Mouse (Mus musculus): Measurements from ENCODE around the gene Snrpf.
"Not testable (repeated sequence)": the region's sequence is repeated elsewhere in the genome, so short reads cannot be mapped to it uniquely, and the experiment has no call there.

Gene Snrpf

DNA sequence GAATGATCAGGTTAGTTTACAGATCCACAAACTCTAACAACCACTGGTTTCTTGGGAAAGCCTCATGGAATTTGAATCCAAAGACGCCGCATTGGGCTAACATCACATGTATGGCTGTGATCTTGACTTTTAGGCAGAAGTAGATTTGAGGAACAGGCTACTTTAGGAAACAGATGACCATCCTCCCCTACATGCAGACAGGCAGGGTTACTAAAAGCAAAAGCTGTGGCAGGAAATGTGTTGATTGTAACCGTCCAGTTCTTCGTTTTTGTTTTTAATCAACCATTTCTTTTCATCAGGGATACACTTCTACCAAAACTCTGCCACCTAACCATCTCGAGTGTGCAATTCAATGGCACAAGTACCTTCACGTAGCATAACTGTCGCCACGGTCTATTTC is 13.5 kb downstream of the Snrpf start:
- no peak for DNase-seq (ENCODE audit: low spot score)

DNA sequence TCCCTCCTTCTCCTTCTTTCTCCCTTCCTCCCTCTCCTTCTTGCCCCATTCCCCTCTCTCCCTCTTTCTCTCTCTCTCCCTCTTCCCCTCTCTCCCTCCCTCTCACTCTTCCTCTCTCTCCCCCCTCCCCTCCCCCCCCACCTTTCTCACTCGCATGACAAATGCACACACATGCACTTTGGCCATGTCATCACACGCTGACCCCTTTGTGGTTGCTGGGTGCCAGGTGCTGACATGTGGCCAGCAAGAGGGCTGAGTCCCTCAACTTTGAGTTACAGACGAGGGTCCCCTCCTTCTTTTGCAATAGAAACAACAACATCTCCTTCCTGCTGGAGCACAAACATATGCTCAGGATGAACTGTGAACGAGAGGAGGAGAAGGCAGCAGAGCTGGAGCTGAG is 14.5 kb downstream of the Snrpf start:
- no peak for DNase-seq (ENCODE audit: low spot score)

DNA sequence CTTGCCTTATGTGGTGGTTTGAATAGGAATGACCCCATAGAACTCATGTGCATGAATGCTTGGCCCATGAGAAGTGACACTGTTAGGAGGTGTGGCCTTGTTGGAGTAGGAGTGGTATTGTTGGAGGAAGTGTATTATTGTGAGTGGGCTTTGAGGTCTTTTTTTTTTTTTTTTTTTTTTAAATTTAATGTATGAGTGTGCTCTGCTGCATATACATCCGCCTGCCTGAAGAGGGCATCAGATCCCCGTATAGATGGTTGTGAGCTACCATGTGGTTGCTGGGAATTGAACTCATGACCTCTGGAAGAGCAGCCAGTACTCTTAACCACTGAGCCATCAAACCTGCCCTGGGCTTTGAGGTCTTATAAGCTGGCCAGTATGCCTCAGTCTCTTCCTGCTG is 17.3 kb downstream of the Snrpf start:
- no peak for DNase-seq (ENCODE audit: low spot score)

DNA sequence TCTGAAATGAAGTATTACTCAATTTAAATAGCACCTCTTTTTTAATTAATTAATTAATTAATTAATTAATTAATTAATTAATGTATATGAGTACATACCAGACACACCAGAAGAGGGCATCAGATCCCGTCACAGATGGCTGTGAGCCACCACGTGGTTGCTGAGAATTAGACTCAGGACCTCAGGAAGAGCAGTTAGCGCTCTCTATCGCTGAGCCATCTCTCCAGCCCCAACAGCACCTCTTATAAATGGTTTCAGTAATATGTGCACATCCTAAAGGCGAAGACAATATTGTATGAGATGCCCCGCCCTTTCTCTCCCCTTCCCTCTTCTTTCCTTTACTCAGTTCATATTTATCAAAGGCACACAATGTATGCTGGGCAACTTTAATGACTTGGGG is 20.8 kb downstream of the Snrpf start:
- no peak for DNase-seq (ENCODE audit: low spot score)

DNA sequence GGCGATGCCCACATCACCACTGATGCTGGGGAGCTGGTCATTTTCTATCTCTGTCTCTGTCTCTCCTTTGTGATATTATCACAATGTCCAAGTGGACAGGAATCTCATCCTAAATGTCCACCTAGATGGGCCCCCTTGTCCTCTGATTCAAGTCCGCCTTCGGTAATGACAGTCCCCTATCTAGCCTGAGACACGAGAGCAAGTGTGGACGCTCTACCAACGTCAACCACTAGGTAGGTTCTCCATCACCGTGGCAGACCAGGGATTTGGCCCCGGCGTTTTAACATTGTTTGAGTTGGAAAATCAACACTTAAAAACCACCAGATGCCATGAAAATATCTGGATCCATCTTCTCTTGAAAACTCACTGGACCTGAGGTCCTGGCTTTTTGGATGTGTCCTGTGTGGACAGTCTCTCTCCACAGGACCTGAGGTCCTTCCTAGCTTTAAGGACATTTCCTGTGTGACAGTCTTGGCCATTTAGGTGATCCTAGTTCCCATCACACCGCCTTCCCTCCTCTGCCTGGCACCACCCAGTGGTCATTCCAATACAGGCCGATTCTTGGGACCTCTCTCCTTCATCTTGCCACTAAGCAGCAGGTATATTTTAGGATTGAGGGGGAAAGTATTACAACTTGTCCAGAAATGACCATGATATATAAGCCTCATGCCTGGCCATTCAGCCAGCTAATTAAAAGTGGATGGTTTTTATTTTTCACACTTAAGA is 21.5 kb downstream of the Snrpf start:
- DNase-seq (ENCODE audit: low spot score): no peak

DNA sequence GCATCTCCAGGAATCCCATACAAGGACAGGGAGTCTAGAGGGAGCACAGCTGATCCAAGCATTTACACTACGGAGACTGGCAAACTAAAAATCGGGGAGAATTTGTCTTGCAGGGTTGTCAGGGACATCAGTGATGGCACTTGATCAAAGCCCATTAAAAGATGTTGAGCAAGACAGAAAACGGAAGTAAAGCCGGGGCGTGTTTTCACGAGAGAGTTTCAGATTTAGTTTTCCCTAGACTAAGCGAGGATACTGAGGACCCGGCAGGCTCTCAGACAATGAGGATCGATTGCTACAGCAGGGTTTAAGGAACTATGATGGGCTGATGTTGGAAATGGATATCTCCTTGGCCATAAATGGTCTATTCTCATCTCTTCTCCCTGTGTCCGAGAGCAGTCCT is 22.4 kb downstream of the Snrpf start:
- DNase-seq (ENCODE audit: low spot score): no peak

DNA sequence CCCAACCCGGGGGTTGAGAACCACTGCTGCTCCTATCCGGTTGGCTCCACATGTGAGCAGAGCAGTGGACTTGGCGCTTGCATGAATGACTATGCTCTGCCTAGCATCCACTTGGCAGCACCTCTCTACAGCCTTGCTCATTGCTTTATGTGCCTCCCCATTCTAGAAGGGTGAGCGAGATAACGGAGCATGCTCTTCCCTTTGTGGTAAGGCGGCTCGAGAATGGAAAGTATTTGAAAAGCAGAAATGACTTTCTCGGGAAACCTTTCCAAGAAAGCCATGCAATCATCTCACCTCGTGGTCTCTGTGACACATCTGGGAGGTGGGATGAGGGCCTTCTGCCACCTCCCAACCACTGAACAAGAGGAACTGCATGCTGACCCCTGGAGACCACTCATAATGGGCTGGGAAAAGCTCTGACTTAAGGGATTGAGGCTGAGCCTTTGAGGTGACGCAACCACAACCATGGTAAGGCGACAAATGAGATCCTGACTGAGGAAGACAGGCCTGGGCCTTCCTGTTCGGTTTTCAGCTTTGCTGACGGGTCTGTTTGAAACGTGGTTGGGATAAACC is 24.9 kb downstream of the Snrpf start:
- no peak for DNase-seq (ENCODE audit: low spot score)

DNA sequence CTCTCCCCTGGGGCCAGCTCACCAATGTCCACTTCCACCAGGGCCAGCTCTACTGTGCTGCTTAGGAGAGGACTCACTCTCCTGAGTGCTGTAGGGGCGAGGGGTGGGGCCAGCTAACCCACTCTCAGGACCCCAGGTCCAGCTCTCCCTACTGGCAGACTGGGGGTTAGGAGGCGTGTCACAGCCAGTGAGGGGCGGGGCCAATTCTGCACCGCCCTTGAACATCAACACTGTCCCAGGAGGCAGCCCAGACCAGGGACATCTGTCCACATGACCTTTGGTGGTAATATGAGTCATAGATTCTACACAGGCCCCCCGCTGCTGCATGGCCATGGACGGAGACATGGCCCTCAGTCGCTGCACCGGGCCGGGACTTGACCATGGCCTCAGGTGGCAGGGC is 29.7 kb downstream of the Snrpf start:
- DNase-seq (ENCODE audit: low spot score): no peak

DNA sequence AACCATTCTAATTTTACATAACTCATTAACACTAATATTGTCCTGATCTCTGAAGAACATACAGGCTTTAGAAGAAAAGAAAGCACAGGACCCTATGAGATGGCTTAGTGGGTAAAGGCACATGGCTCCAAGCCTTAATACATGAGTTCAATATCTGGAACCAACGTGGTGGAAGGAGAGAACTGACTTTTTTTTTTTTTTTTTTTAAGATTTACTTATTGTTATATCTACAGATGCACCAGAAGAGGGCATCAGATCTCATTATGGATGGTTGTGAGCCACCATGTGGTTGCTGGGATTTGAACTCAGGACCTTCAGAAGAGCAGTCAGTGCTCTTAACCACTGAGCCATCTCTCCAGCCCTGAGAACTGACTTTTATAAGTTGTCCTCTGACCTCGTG is 31.5 kb downstream of the Snrpf start:
- not testable (repeated sequence) for DNase-seq (ENCODE audit: low spot score)

DNA sequence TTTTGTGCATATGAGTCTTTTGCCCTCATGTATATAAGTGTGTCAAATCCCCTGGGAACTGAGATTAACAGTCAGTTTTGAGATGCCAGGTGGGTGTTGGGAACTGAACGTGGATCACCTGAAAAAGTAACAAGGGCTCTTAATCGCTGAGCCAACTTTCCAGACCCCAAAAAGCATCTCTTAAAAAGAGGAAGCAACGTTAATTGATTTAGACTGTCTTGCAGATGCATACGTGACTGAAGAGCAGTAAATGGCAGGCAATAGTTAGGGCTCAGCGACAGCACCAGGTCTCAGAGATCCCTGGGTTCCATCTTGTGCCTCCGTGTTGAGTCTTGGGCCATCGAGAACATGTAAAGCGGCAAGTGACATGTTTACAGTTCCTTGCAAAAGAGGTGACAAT is 36.9 kb downstream of the Snrpf start:
- no peak for DNase-seq (ENCODE audit: low spot score)

DNA sequence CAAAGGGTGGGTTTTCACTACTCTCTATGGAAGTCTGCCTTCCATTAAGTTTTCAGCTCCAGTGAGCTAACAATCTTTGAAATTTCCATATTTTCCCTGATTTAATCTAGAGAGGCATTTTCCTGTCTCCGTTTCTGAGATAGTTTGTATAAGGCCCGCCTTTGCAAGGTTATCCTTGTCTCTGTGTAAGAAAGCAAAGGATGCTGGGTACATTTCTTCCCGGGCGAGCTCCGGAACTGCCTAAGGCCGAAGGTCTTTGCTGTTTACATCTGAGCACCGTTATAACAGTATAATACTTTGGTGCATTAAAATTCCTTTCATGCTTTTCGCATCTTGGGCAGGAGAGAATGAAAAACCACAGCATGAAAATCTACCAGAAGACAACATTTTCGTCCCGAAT is 39.7 kb downstream of the Snrpf start:
- no peak for DNase-seq (ENCODE audit: low spot score)

DNA sequence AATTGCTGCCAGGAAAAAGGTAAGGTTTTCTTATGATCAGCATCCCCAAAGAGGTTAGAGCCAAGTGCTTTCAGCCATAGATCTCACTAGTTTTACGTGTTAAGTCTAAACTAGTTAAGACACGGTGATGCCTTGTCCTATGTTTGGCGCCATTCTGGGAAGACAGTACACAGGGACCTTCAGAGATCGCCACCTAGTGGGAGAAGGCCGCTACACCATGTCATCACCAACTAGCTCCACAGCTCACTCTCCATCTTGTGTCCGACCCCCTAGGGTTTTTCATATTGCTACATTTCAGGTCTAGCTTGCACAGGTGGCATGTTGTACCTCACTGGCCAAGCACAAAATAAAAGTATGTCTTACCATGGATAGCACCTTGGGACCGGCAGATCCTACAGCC is 40.5 kb downstream of the Snrpf start:
- DNase-seq (ENCODE audit: low spot score): peak; percentile 68

DNA sequence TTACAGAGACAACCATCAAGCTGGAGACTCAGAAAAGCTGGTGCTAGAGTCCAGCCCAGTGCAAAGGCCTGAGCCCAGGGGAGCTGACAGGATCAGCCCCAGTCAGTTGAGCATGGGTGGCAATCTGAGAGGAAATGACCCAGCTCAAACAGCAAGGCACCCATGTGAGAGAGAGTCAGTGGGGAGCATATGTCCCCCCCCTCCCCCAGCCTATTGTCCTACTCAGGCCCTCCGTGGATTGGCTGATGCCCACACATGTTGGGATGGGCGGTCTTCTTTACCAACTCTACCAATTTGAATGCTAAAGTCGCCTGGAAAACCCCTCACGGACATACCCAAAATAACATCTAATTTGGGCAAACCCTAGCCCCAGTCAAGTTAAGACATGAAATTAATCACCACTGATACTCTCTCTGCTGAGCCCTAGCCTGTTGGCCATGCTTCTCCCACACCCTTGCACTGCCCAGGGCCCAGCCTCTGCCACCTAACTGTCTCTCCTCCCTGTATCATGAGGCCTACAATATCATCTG is 41.7 kb downstream of the Snrpf start:
- DNase-seq (ENCODE audit: low spot score): no peak

DNA sequence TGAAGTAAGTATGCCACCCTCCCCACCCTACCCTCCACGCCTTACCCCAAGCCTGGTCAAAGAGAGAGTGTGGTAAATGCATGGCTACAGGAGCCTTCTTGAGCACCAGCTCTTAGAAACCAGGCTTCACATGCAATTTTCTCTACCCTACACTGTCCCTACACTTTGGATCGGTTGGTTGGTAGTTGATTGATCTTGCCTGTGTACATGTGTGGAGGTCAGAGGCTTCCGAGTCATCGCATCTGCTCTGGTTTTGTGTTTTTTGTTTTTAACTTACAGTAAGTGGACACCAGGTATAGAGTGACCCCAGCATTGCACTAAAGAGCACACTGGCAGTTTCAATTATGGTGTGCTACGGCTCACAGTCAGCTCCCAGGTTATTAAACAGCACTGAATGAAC is 45.3 kb downstream of the Snrpf start:
- DNase-seq (ENCODE audit: low spot score): no peak

DNA sequence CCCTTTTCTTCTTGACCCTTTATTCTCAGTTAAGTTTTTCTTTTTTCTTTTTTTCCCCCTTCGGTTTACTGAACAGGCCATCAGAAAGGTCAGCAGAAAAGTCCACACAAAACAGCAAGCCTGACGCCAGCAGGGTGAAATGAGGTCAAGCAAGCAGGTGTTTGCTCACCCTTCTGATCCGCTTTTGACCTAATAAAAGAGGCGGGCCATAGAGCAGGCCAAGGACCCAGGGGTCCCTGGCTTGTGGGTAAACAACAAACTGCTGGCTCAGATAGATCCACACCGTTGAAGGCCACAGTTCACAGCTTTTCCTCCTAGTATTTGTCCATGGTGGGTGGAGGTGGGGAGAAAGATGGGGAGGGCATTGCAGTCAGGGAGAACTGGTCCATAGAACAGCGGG is 46.3 kb downstream of the Snrpf start:
- DNase-seq (ENCODE audit: low spot score): no peak

DNA sequence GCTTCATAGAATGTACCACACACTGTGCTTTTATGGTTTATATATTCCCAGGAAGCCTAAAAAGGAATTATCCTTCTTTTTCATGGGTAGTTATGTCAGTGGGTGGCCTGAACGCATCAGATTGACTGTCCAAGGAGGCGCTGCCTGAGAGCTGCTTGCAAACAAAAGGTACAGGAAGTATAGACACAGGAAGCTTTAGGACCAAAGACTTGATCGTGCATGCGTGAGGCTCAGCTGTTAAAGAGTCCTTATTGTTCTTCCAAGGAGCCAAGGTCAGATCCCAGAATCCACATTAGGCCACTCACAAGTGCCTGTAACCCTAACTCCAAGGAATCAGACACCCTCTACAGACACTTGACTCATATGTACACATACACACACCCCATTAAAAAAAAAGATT is 47.1 kb downstream of the Snrpf start:
- no peak for DNase-seq (ENCODE audit: low spot score)

DNA sequence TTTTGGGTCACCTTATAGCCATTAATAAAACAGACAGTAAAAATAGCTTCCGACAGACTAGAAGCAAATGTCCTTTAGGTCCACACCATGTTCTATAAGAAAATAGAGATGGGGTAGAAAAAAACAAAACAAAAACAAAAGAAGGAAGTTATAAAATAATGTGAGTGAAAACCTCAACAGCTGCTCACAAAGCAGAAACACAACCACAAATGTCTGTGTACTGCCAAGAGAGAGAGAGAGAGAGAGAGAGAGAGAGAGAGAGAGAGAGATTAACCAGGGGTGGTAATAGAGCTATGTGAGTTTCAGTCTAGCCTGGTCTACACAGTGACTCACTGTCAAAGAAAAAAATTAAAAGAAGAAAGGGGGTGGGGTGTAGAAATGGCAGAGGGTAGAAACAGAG is 47.9 kb downstream of the Snrpf start:
- DNase-seq (ENCODE audit: low spot score): no peak

DNA sequence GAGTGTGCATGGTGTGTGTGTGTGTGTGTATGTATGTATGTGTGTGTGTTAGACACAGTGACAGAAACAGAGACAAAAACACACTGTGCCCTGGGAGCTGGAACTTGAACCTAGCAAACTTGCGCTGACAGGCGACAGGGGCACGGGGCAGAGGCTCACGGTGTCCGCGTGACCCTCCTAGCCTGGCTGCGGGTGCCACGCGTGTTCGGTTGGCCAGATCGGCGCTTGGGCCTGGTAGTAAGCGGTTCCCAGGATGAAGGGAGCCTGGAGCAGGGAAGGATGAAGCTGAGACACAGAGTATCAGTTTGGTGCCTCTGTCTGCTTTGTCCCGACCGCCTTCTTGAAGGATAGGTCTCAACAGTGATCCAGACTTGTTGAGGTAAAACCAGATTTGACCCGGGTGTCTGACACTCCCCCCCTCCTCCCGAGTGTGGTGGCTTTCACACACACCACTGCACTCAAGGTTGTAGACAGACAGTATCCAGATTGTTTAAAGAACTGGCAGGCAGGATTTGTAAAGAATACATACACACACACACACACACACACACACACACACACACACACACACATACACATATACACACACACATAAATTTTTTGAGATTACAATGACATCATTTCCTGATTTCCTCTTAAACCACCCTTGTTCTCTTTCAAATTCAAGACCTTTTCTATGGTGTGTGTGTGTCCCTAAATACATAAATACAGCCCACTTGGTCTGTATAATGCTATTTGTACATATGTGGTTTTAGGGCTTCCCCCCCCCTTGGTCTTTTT is 48.9 kb downstream of the Snrpf start, which contains the start of gene Ccdc38:
TSS of gene Ccdc38 (plus strand) at position 202 of the 780 bp plus-strand sequence.
- peak; percentile 12 for DNase-seq (ENCODE audit: low spot score)

DNA sequence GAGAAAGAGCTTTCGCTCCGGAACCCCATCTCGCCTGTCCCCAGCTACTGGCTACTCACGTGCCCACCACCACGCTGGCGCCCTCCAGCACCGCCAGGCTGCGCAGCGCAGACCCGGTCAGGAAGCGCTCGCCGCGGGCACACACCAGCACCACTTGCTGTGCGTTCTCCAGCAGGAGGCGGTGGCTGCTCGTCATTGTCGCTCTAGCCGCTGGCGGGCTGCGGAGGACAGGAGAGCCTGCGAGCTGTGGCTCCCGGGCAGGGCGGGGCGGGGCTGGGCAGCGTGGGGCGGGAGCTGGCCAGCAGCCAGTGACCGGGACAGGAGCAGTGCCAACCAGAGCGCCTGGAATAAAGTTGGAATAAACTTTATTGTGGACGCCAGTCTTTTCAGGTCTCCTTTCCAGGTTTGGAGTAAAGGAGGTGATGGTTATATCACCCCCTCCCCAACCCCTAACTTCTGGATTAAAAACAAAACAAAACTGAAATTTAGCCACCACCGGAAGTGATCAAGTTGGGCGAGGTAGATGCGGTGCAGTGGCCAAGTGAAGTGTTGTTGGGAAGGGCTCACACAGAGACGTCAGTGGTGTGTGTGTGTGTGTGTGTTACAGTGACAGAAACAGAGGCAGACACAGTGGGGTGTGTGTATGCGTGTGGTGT is 49.6 kb downstream of the Snrpf start, which contains the start of gene Amdhd1:
TSS of gene Amdhd1 (minus strand) at position 259 of the 656 bp plus-strand sequence.
- peak; percentile 85 for DNase-seq (ENCODE audit: low spot score)

DNA sequence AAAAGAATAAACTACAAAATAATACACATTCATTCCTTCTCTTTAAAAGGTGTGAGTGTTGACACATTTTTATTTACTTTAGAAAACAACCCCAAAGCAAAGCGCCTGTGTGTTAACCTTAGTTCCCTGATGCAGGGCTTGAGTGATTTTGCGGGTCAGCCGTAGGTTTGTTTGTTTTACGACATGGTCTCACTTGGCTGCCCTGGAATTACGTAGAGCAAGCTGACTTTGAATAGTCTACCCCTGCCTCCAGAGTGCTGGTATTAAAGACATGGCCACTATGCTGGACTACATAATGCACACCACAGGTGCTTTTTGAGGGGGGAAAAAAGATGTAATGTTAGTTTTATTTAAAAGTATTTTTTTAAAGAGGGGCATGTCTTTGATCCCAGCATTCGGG is 50.7 kb downstream of the Snrpf start:
- DNase-seq (ENCODE audit: low spot score): no peak

DNA sequence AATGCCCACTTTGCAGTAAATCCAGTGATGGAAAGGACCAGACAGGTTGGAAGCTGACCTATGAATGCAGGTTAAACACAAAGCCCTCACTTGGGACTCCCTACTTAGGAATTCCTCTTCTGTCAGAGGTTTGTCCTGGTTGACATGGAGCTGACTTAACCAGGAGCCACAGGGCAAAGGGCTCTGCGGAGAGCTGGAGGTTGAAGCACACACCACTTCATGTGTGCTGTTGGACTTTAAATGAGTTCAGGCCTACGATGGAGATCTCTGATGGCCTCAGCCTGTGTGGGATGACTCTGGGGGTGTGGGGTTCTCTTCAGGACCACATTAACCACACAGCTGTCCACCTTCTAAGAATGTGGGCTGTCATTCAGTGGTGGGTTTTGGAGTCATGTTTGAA is 51.2 kb downstream of the Snrpf start:
- no peak for DNase-seq (ENCODE audit: low spot score)
